Mouse (Mus musculus) lung, postnatal 0 days (tissue): ENCODE data around the gene Rnf169.
"Not testable (repeated sequence)": the region's sequence is repeated elsewhere in the genome, so short reads cannot be mapped to it uniquely, and the experiment has no call there.

Experiments
- CTCF ChIP-seq: IDR thresholded peaks from 2 replicates; pipeline ENCODE4 v1.5.1; 2016; ENCODE audit warnings: antibody characterized with exemption, mild to moderate bottlenecking
- EP300 ChIP-seq: IDR thresholded peaks from 2 replicates; pipeline ENCODE4 v1.6.1; 2016; ENCODE audit warnings: antibody characterized with exemption, mild to moderate bottlenecking, control low read depth

- not testable (repeated sequence) for TF ChIP-seq CTCF
- peak; percentile 22; the same call in 1 of the 2 replicates for TF ChIP-seq EP300
Observed at GRCm38 (mm10) chr7:99960571-99960970, 19.7 kb downstream of the Rnf169 start.
